Mouse (Mus musculus) megakaryocyte-erythroid progenitor cell, adult 5 weeks (primary cell): ENCODE results near the gene Rfc3. TPM values are rescaled to one million over a fixed set of nuclear protein-coding genes. Genes with fewer than 3 reads are reported as not detected.

Experiments
- polyA plus RNA-seq: library from polyadenylated mRNA; stranded (reverse); fragments of >175 nt; gene quantifications from 2 replicates; pipeline ENCODE4 v1.2.3, GENCODE M21; 2012

Gene Rfc3
- 14.7 and 17.3 TPM in 2 replicates for polyA plus RNA-seq

DNA sequence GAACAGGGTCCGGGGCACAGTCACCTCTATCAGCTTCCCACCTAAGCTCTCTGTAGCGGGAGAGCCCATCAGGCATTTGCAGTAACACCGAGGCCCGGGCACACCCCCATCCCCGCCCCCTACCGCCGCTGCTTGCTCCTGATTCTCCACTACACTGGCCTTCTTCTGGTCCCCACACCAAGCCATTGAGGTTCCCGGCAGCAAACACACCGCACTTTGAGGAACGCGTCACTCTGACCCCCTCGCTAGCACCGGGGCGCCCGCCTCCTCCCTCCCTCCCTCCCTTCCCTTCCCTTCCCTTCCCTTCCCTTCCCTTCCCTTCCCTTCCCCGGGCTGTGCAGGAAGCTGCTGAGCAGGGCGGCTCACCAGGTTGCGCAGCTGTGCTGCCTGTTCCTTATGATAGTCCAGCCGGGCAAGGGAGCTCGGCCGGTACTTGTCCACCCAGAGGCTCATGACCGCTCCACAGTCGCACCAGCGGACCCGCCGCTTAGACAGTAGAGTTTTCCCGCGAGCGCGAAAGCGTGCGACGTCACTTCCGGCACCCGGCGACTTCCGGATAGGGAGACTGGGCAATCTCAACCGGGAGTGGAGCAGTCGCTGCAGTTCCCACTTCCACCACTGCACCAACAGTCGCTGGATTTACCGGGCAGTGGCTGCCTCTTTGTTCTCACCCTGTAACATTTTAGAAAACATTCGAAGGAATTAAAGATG is at the start of gene Rfc3:
Gene Rfc3, minus strand, starts transcription at position 543 of the 711 bp plus-strand sequence.

DNA sequence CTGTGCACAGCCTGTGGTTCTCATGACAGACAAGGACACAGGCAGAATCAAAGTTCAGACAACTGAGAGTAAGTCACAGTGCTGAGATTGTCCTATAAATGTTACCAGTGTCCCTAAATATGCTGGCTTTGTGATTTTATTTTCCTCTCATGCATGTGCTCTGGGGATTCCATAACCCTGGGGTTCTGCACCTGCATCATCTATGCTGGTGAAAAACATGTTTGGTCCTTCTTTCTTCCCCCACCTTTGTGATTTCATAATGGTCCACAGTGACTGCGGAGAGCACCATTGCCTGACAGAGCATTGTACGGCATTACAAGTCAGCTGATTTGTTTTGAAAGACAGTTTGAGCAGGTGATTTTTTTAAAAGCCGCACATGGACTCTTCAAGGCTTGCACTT is 45.1 kb downstream of the Rfc3 start, which contains the start of gene Vmn2r18:
Gene Vmn2r18, minus strand, starts transcription at position 101 of the 400 bp plus-strand sequence.

Other genes with a start within 250 kb of the Rfc3 start
- gene Gm42906, start 223.1 kb downstream of the Rfc3 start, polyA plus RNA-seq: not detected in 2 replicates
- gene Vmn2r18, start 45.2 kb downstream of the Rfc3 start, polyA plus RNA-seq: not detected in 2 replicates